ENCODE assay signal across 9 mouse cellular contexts in the genomic region with DNA sequence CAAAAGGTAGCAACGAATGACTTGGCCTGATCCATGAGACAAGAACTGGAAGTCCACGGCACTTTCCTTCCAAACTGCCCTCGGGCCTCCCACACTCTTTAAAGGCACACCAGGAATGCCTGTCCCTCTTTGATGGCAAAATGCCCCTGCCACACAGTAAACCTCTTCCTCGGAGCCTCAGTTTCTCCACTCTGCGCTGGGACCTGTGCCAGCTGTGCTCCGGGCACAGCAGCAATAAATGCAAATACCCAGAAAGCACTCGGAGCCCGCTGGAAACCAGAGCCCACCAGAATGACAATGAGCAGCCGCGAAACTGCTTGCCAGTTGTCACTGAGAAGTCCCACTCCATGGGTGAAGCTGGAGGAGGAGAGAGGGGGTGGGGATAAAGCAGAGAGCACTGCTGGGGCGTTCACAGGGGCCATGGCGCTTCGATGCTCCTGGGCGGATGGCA. TPM values are rescaled to one million over a fixed set of nuclear protein-coding genes. Genes with fewer than 3 reads are reported as not detected.
DNase-seq lines count a peak whose midpoint lies in the region; ATAC-seq and TF ChIP-seq lines count a peak whose summit lies in the region.
"Had no signal": no experiment of that assay in that cellular context is flagged by ENCODE, and none has a peak within 500 bp of the region (broad histone marks: within the 10 kb centered on the region; RNA-seq: fewer than 3 reads in every experiment).

No protein-coding gene starts in this region.

- H3K36me3 ChIP-seq in kidney, embryonic 16.5 days (ENCODE audit: insufficient read depth, low read length) = no peaks in the 10 kb centered on the region
- H3K36me3 ChIP-seq in forebrain, postnatal 0 days (ENCODE audit: insufficient read depth) = no peaks in the 10 kb centered on the region
- H3K36me3 ChIP-seq in midbrain, embryonic 14.5 days (ENCODE audit: control insufficient read depth, insufficient read depth, low read length) = no peaks in the 10 kb centered on the region

- no peak for DNase-seq in kidney, postnatal 4 days
- DNase-seq in cerebellum, postnatal 10 days = peak; percentile 65 to 68
- peak; percentile 60 for DNase-seq in forebrain, postnatal 0 days
- peak; percentile 77 for DNase-seq in midbrain, embryonic 14.5 days
- DNase-seq in gastrocnemius, postnatal 4 days (ENCODE audit: low spot score in 2 of 2) = no peak
- no peak for DNase-seq in urinary bladder, postnatal 25 days (ENCODE audit: low spot score)

- no peak overlapping the region for H3K9ac ChIP-seq in kidney, embryonic 16.5 days (replicated peaks; ENCODE audit: low read length)
- H3K9ac ChIP-seq in forebrain, postnatal 0 days = no peak overlapping the region
- H3K9ac ChIP-seq in midbrain, embryonic 14.5 days (replicated peaks; ENCODE audit: low read length) = peak overlapping the region; percentile 34; the same call in 1 of the 2 replicates

- no peak for TF ChIP-seq CTCF in forebrain, postnatal 0 days (IDR thresholded peaks at IDR 0.05; ENCODE audit: low read depth)

- H3K4me1 ChIP-seq in kidney, embryonic 16.5 days (ENCODE audit: insufficient read depth, low read length) = peaks cover 91% of the 10 kb centered on the region
- peaks cover 29% of the 10 kb centered on the region for H3K4me1 ChIP-seq in forebrain, postnatal 0 days (ENCODE audit: insufficient read depth)
- peaks cover 62% of the 10 kb centered on the region for H3K4me1 ChIP-seq in midbrain, embryonic 14.5 days (ENCODE audit: control insufficient read depth, insufficient read depth, low read length)

- H3K4me3 ChIP-seq in kidney, embryonic 16.5 days (ENCODE audit: low read length) = no peak overlapping the region
- H3K4me3 ChIP-seq in forebrain, postnatal 0 days (ENCODE audit: low read depth, low read length) = no peak overlapping the region
- no peak overlapping the region for H3K4me3 ChIP-seq in midbrain, embryonic 14.5 days (replicated peaks; ENCODE audit: low read depth, low read length)

- H3K9me3 ChIP-seq in kidney, embryonic 16.5 days (ENCODE audit: low read length) = no peaks in the 10 kb centered on the region
- H3K9me3 ChIP-seq in forebrain, postnatal 0 days (ENCODE audit: low read length) = no peaks in the 10 kb centered on the region
- H3K9me3 ChIP-seq in midbrain, embryonic 14.5 days (ENCODE audit: control insufficient read depth, low read length) = no peaks in the 10 kb centered on the region

- no peaks in the 10 kb centered on the region for H3K27me3 ChIP-seq in kidney, embryonic 16.5 days (ENCODE audit: insufficient read depth, low read length)
- H3K27me3 ChIP-seq in forebrain, postnatal 0 days (ENCODE audit: insufficient read depth, low read length) = no peaks in the 10 kb centered on the region
- no peaks in the 10 kb centered on the region for H3K27me3 ChIP-seq in midbrain, embryonic 14.5 days (ENCODE audit: control insufficient read depth, insufficient read depth, low read length)

- WGBS in kidney, embryonic 16.5 days = 37% methylated on average over 14 of the region's 14 CpGs
- 12% methylated on average over 14 of the region's 14 CpGs for WGBS in forebrain, postnatal 0 days
- 26% methylated on average over 14 of the region's 14 CpGs for WGBS in midbrain, embryonic 14.5 days

- H3K27ac ChIP-seq in kidney, embryonic 16.5 days (ENCODE audit: low read length) = peak overlapping the region; percentile 76
- peak overlapping the region; percentile 77 for H3K27ac ChIP-seq in forebrain, postnatal 0 days (ENCODE audit: low read depth, low read length)
- H3K27ac ChIP-seq in midbrain, embryonic 14.5 days (replicated peaks; ENCODE audit: low read depth, low read length) = peak overlapping the region; percentile 84

- H3K4me2 ChIP-seq in kidney, embryonic 16.5 days (replicated peaks; ENCODE audit: low read depth, low read length) = no peak overlapping the region
- peak overlapping the region; percentile 21 for H3K4me2 ChIP-seq in forebrain, postnatal 0 days (ENCODE audit: low read depth)
- H3K4me2 ChIP-seq in midbrain, embryonic 14.5 days (ENCODE audit: low read length) = peak overlapping the region; percentile 29

- ATAC-seq in kidney, embryonic 16.5 days (ENCODE audit: low FRiP score, low TSS enrichment) = no peak
- ATAC-seq in forebrain, postnatal 0 days = peak; percentile 54
- ATAC-seq in midbrain, embryonic 14.5 days (ENCODE audit: low FRiP score, low TSS enrichment) = peak; percentile 43; the same call in 1 of the 2 replicates
- ATAC-seq in megakaryocyte, adult 5-6 weeks (ENCODE audit: poor library complexity, severe bottlenecking) = no peak

RNA-seq across cellular contexts. Expression of a gene that starts 20.7 kb away (rescaled TPM):
- 30.6 and 34.1 TPM in 2 replicates for polyA plus RNA-seq in kidney, embryonic 16.5 days (2015; fragmentation: Nextera tagmentation; extraction: Ambion mirVana)
- 10.0 and 14.3 TPM in 2 replicates for total RNA-seq in forebrain, postnatal 0 days (2014; rRNA removed)
- 7.9 and 11.1 TPM in 2 replicates for polyA plus RNA-seq in forebrain, postnatal 0 days (2015; fragmentation: Nextera tagmentation; extraction: Ambion mirVana)
- 10.4 and 12.2 TPM in 2 replicates for polyA plus RNA-seq in midbrain, embryonic 14.5 days (2014; fragmentation: Nextera tagmentation; extraction: Ambion mirVana)
- total RNA-seq in megakaryocyte, adult 5-6 weeks (2015) = 37.6 and 38.3 TPM in 2 replicates
- 15.8 and 18.2 TPM in 2 replicates for total RNA-seq in megakaryocyte, adult 5-6 weeks (2017)
- 10 to 100 TPM; 77.7 to 81.3 TPM for total RNA-seq in gastrocnemius, postnatal 4 days (2021)

RNA-seq across cellular contexts. Expression of a gene that starts 21.0 kb away (rescaled TPM):
- 1.5 TPM in 2 replicates for polyA plus RNA-seq in kidney, embryonic 16.5 days (2015; fragmentation: Nextera tagmentation; extraction: Ambion mirVana)
- total RNA-seq in forebrain, postnatal 0 days (2014; rRNA removed) = 1.4 and 2.0 TPM in 2 replicates
- 1.4 and 1.8 TPM in 2 replicates for polyA plus RNA-seq in forebrain, postnatal 0 days (2015; fragmentation: Nextera tagmentation; extraction: Ambion mirVana)
- 1.4 and 1.7 TPM in 2 replicates for polyA plus RNA-seq in midbrain, embryonic 14.5 days (2014; fragmentation: Nextera tagmentation; extraction: Ambion mirVana)
- total RNA-seq in megakaryocyte, adult 5-6 weeks (2015) = 0.18 and 0.98 TPM in 2 replicates
- 0.11 and 0.45 TPM in 2 replicates for total RNA-seq in megakaryocyte, adult 5-6 weeks (2017)
- total RNA-seq in gastrocnemius, postnatal 4 days (2021) = under 1 TPM; 0.16 to 0.37 TPM
- total RNA-seq: hematopoietic stem cell, adult 5-6 weeks had no signal

RNA-seq across cellular contexts. Expression of a gene that starts 44.6 kb away (rescaled TPM):
- polyA plus RNA-seq in kidney, embryonic 16.5 days (2015; fragmentation: Nextera tagmentation; extraction: Ambion mirVana) = 18.0 and 18.4 TPM in 2 replicates
- 24.1 and 36.5 TPM in 2 replicates for total RNA-seq in forebrain, postnatal 0 days (2014; rRNA removed)
- polyA plus RNA-seq in forebrain, postnatal 0 days (2015; fragmentation: Nextera tagmentation; extraction: Ambion mirVana) = 28.6 and 31.8 TPM in 2 replicates
- polyA plus RNA-seq in midbrain, embryonic 14.5 days (2014; fragmentation: Nextera tagmentation; extraction: Ambion mirVana) = 20.6 and 25.5 TPM in 2 replicates
- total RNA-seq in megakaryocyte, adult 5-6 weeks (2015) = 1.5 and 3.0 TPM in 2 replicates
- total RNA-seq in megakaryocyte, adult 5-6 weeks (2017) = 2.2 and 3.2 TPM in 2 replicates
- total RNA-seq in gastrocnemius, postnatal 4 days (2021) = 1 to 10 TPM; 6.1 to 7.2 TPM

RNA-seq across cellular contexts. Expression of a gene that starts 44.8 kb away (rescaled TPM):
- 53.7 and 54.8 TPM in 2 replicates for polyA plus RNA-seq in kidney, embryonic 16.5 days (2015; fragmentation: Nextera tagmentation; extraction: Ambion mirVana)
- total RNA-seq in forebrain, postnatal 0 days (2014; rRNA removed) = 43.9 and 46.0 TPM in 2 replicates
- polyA plus RNA-seq in forebrain, postnatal 0 days (2015; fragmentation: Nextera tagmentation; extraction: Ambion mirVana) = 35.5 and 40.0 TPM in 2 replicates
- 29.4 and 31.9 TPM in 2 replicates for polyA plus RNA-seq in midbrain, embryonic 14.5 days (2014; fragmentation: Nextera tagmentation; extraction: Ambion mirVana)
- total RNA-seq in megakaryocyte, adult 5-6 weeks (2015) = 7.7 and 7.9 TPM in 2 replicates
- 21.3 and 22.6 TPM in 2 replicates for total RNA-seq in megakaryocyte, adult 5-6 weeks (2017)
- total RNA-seq in gastrocnemius, postnatal 4 days (2021) = 10 to 100 TPM; 28.5 to 29.5 TPM

RNA-seq across cellular contexts. Expression of a gene that starts 56.8 kb away (rescaled TPM):
- polyA plus RNA-seq in kidney, embryonic 16.5 days (2015; fragmentation: Nextera tagmentation; extraction: Ambion mirVana) = 10.1 and 14.2 TPM in 2 replicates
- 2.5 and 4.9 TPM in 2 replicates for total RNA-seq in forebrain, postnatal 0 days (2014; rRNA removed)
- 1.6 and 2.0 TPM in 2 replicates for polyA plus RNA-seq in forebrain, postnatal 0 days (2015; fragmentation: Nextera tagmentation; extraction: Ambion mirVana)
- 0.85 and 1.5 TPM in 2 replicates for polyA plus RNA-seq in midbrain, embryonic 14.5 days (2014; fragmentation: Nextera tagmentation; extraction: Ambion mirVana)
- total RNA-seq in megakaryocyte, adult 5-6 weeks (2015) = 31.7 and 36.8 TPM in 2 replicates
- total RNA-seq in megakaryocyte, adult 5-6 weeks (2017) = 44.1 and 60.5 TPM in 2 replicates
- total RNA-seq in gastrocnemius, postnatal 4 days (2021) = 10 to 100 TPM; 22.7 to 30.9 TPM

Comparison
In these comparisons a context has a peak if more than half of its experiments do, and no peak if none do; other contexts are left out.
1. ATAC-seq: peak in forebrain, postnatal 0 days (single experiment) and midbrain, embryonic 14.5 days (single experiment); none in kidney, embryonic 16.5 days (single experiment) and megakaryocyte, adult 5-6 weeks (single experiment).
2. DNase-seq: peak in cerebellum, postnatal 10 days (2 of 2), forebrain, postnatal 0 days (single experiment) and midbrain, embryonic 14.5 days (single experiment); none in kidney, postnatal 4 days (0 of 2), gastrocnemius, postnatal 4 days (0 of 2) and urinary bladder, postnatal 25 days (single experiment).
3. Peak in every context shown above with its lines, with median percentiles within 50 percentile points of each other: H3K27ac ChIP-seq.